Mouse (Mus musculus) right cerebral cortex, postnatal 4 days (tissue): ENCODE measurements at regions not wholly inside any gene's neighbourhood (a gene's known extent, or its start where the extent isn't known, plus 50 kb on each side); places are given as distances from the start of the nearest gene placed in this dataset.

Experiments
- DNase-seq: peaks from one replicate; pipeline ENCODE4 v3.0.0-alpha.2; 2022

- DNase-seq = no peak
Measured at GRCm38 (mm10) chr13:103459486-103460147, 125.3 kb upstream of the Mast4 start.

GRCm38 (mm10) chr13:103452837-103453236, 118.5 kb upstream of the Mast4 start:
- no peak for DNase-seq

GRCm38 (mm10) chr13:103430589-103430988, 96.3 kb upstream of the Mast4 start:
- DNase-seq = no peak

GRCm38 (mm10) chr13:103424011-103424410, 89.7 kb upstream of the Mast4 start:
- no peak for DNase-seq

GRCm38 (mm10) chr13:103423417-103423816, 89.1 kb upstream of the Mast4 start:
- no peak for DNase-seq

GRCm38 (mm10) chr13:103422997-103423396, 88.7 kb upstream of the Mast4 start:
- DNase-seq = no peak

- no peak for DNase-seq
Measured at GRCm38 (mm10) chr13:103419146-103419545, 84.8 kb upstream of the Mast4 start.

- no peak for DNase-seq
Measured at GRCm38 (mm10) chr13:103417256-103417655, 83.0 kb upstream of the Mast4 start.

- no peak for DNase-seq
Measured at GRCm38 (mm10) chr13:103415335-103415734, 81.0 kb upstream of the Mast4 start.

- DNase-seq = no peak
Measured at GRCm38 (mm10) chr13:103412566-103412965, 78.3 kb upstream of the Mast4 start.

- DNase-seq = no peak
Measured at GRCm38 (mm10) chr13:103409286-103409685, 75.0 kb upstream of the Mast4 start.

- no peak for DNase-seq
Measured at GRCm38 (mm10) chr13:103396526-103397020, 62.3 kb upstream of the Mast4 start.

- no peak for DNase-seq
Measured at GRCm38 (mm10) chr13:103396099-103396498, 61.8 kb upstream of the Mast4 start.

GRCm38 (mm10) chr13:103392581-103392980, 58.3 kb upstream of the Mast4 start:
- DNase-seq = no peak

- no peak for DNase-seq
Measured at GRCm38 (mm10) chr13:103391396-103391795, 57.1 kb upstream of the Mast4 start.

GRCm38 (mm10) chr13:103390991-103391390, 56.7 kb upstream of the Mast4 start:
- DNase-seq = no peak

GRCm38 (mm10) chr13:103386948-103387347, 52.7 kb upstream of the Mast4 start:
- no peak for DNase-seq
